ENCODE assay signal across 18 mouse cellular contexts in genomic region chr2:115126625-115127369, GRCm38 (mm10).
"Had no signal": no experiment of that assay in that cellular context is flagged by ENCODE, and none has a peak within 500 bp of the region (broad histone marks: within the 10 kb centered on the region; RNA-seq: fewer than 3 reads in every experiment).

No protein-coding gene starts in this region.

- H3K4me3 ChIP-seq: liver, embryonic 13.5 days; liver, embryonic 15.5 days; lung, embryonic 15.5 days; megakaryocyte, embryonic 14.5 days; midbrain, embryonic 12.5 days; stomach, embryonic 15.5 days had no signal

- ATAC-seq: liver, postnatal 0 days; lung, postnatal 0 days had no signal

- H3K4me2 ChIP-seq: liver, embryonic 13.5 days; liver, embryonic 15.5 days; lung, embryonic 15.5 days; midbrain, embryonic 12.5 days; stomach, embryonic 15.5 days had no signal

- DNase-seq: liver, embryonic 13.5 days; liver, postnatal 0 days; lung, adult 2 months; lung, postnatal 14 days; lung, postnatal 36 days; midbrain, embryonic 14.5 days; right cerebral cortex, postnatal 14 days; thymus, adult 2 months; thymus, postnatal 25 days; thymus, postnatal 4 days had no signal

- H3K27ac ChIP-seq: liver, embryonic 13.5 days; liver, embryonic 15.5 days; lung, embryonic 15.5 days; macrophage; midbrain, embryonic 12.5 days; stomach, embryonic 15.5 days; stomach, postnatal 0 days had no signal

- H3K27me3 ChIP-seq: liver, embryonic 13.5 days; liver, embryonic 15.5 days; lung, embryonic 15.5 days; megakaryocyte, embryonic 14.5 days; stomach, embryonic 15.5 days had no signal

- H3K9ac ChIP-seq: liver, embryonic 13.5 days; liver, embryonic 15.5 days; liver, postnatal 0 days; lung, embryonic 15.5 days; midbrain, embryonic 12.5 days; stomach, embryonic 15.5 days had no signal

- H3K9me3 ChIP-seq: liver, embryonic 13.5 days; liver, embryonic 15.5 days; lung, embryonic 15.5 days; megakaryocyte, embryonic 14.5 days; midbrain, embryonic 12.5 days; stomach, embryonic 15.5 days had no signal

- H3K4me1 ChIP-seq: liver, embryonic 13.5 days; liver, embryonic 15.5 days; lung, embryonic 15.5 days; megakaryocyte, embryonic 14.5 days; stomach, embryonic 15.5 days had no signal

- H3K36me3 ChIP-seq: liver, embryonic 13.5 days; liver, embryonic 15.5 days; lung, embryonic 15.5 days; midbrain, embryonic 12.5 days; stomach, embryonic 15.5 days had no signal
